Mouse (Mus musculus) CH12.LX (cell line): ENCODE data around the gene Etnppl. TPM values are rescaled to one million over a fixed set of nuclear protein-coding genes. Genes with fewer than 3 reads are reported as not detected.

Source experiments
- DNase-seq: peaks from one replicate; pipeline ENCODE4 v3.0.0-alpha.2; 2013; ENCODE audit errors: extremely low read depth
- H3K27ac ChIP-seq: 2 replicates; pipeline ENCODE4 v1.5.1; 2012; ENCODE audit warnings: low read depth, mild to moderate bottlenecking, control low read depth, moderate library complexity; ENCODE audit not compliant: insufficient read depth
- H3K27me3 ChIP-seq: replicated peaks from 2 replicates; pipeline ENCODE3; 2012; ENCODE audit warnings: inconsistent platforms
- H3K36me3 ChIP-seq, 2 experiments: replicated peaks in 1 of 2; 2 replicates each; pipeline versions ENCODE3 to v1.6.1; 2012; ENCODE audit warnings: inconsistent platforms in 1 of 2, low read length in 1 of 2, mild to moderate bottlenecking in 1 of 2, mixed read lengths in 1 of 2, moderate library complexity in 1 of 2; ENCODE audit not compliant: control insufficient read depth in 1 of 2, insufficient read depth in 1 of 2
- H3K4me1 ChIP-seq, 2 experiments: 2 replicates each; pipeline ENCODE4 v1.6.1; 2012; ENCODE audit warnings: inconsistent platforms in 1 of 2, moderate library complexity in 1 of 2; ENCODE audit not compliant: insufficient read depth in 2 of 2, control insufficient read depth in 1 of 2
- H3K4me2 ChIP-seq: 2 replicates; pipeline ENCODE4 v1.6.1; 2012; ENCODE audit warnings: low read depth, mild to moderate bottlenecking, control low read depth; ENCODE audit not compliant: poor library complexity, insufficient read depth, severe bottlenecking
- H3K4me3 ChIP-seq, 3 experiments: fragments of 150-350 bp in 1 of 3; sonication (generic) in 1 of 3; replicated peaks in 1 of 3; 2 replicates each; pipeline versions ENCODE3 to v1.5.1; 2011 to 2012; ENCODE audit warnings: low read depth in 2 of 3, low read length in 2 of 3, mild to moderate bottlenecking in 2 of 3, moderate library complexity in 2 of 3, control low read depth in 1 of 3, improper control_type of control experiment in 1 of 3, inconsistent platforms in 1 of 3, mixed read lengths in 1 of 3; ENCODE audit not compliant: poor library complexity in 1 of 3
- H3K79me2 ChIP-seq: replicated peaks from 2 replicates; pipeline ENCODE4 v1.6.1; 2012; ENCODE audit warnings: mild to moderate bottlenecking, moderate library complexity; ENCODE audit not compliant: control insufficient read depth, poor library complexity, insufficient read depth, severe bottlenecking; ENCODE audit errors: extremely low read depth
- H3K9ac ChIP-seq: 2 replicates; pipeline ENCODE4 v1.6.1; 2012; ENCODE audit warnings: low read depth, mild to moderate bottlenecking, control low read depth, moderate library complexity; ENCODE audit not compliant: insufficient read depth
- H3K9me3 ChIP-seq: replicated peaks from 2 replicates; pipeline ENCODE3; 2012; ENCODE audit warnings: low read length, inconsistent platforms, mixed read lengths
- CHD1 ChIP-seq: IDR thresholded peaks from 2 replicates; pipeline ENCODE4 v1.6.1; 2012; ENCODE audit warnings: low read depth, low read length, improper control_type of control experiment, inconsistent platforms
- E2F4 ChIP-seq: IDR thresholded peaks from 2 replicates; pipeline ENCODE4 v1.6.1; 2011; ENCODE audit warnings: low read depth, low read length, improper control_type of control experiment; ENCODE audit not compliant: insufficient replicate concordance
- ELF1 ChIP-seq: IDR thresholded peaks from 2 replicates; pipeline ENCODE4 v1.6.1; 2014; ENCODE audit warnings: low read depth, mild to moderate bottlenecking, inconsistent platforms, low read length, improper control_type of control experiment
- EP300 ChIP-seq: IDR thresholded peaks from 2 replicates; pipeline ENCODE4 v1.6.1; 2011; ENCODE audit warnings: low read length, improper control_type of control experiment
- MAZ ChIP-seq: IDR thresholded peaks from 2 replicates; pipeline ENCODE4 v1.6.1; 2012; ENCODE audit warnings: low read depth, mild to moderate bottlenecking, inconsistent platforms, low read length, improper control_type of control experiment, moderate library complexity
- MEF2A ChIP-seq: IDR thresholded peaks from 2 replicates; pipeline ENCODE4 v1.6.1; 2014; ENCODE audit warnings: low read depth, mild to moderate bottlenecking, inconsistent platforms, low read length, improper control_type of control experiment, borderline replicate concordance
- PAX5 ChIP-seq: IDR thresholded peaks from 2 replicates; pipeline ENCODE4 v1.6.1; 2012; ENCODE audit warnings: low read length, inconsistent platforms, mixed read lengths
- RCOR1 ChIP-seq: conservative IDR thresholded peaks from 2 replicates; pipeline ENCODE4 v1.6.1; 2012; ENCODE audit warnings: low read depth, mild to moderate bottlenecking, inconsistent platforms, low read length, improper control_type of control experiment
- USF1 ChIP-seq: IDR thresholded peaks from 2 replicates; pipeline ENCODE4 v1.6.1; 2014; ENCODE audit warnings: low read depth, mild to moderate bottlenecking, inconsistent platforms, low read length, improper control_type of control experiment
- ZNF384 ChIP-seq: IDR thresholded peaks from 2 replicates; pipeline ENCODE4 v1.6.1; 2012; ENCODE audit warnings: low read depth, low read length, improper control_type of control experiment, inconsistent platforms
- dilution Hi-C: fragments of 300-500 bp; cut with MboI; formaldehyde crosslinking; loops from 2 replicates; pipeline ENCODE4 v1.14.3; 2020; ENCODE audit warnings: low sequenced_read_pairs; ENCODE audit not compliant: extremely low pct_unique_long_range_greater_than_20kb, extremely low pct_ligation_motif_present
- in situ Hi-C: fragments of 300-500 bp; cut with MboI; formaldehyde crosslinking; loops from 3 replicates; pipeline ENCODE4 v1.14.3; 2019; ENCODE audit warnings: low sequenced_read_pairs, low pct_ligation_motif_present, low pct_unique_long_range_greater_than_20kb, mixed read lengths
- polyA plus RNA-seq: library from polyadenylated mRNA; unstranded; fragments of >175 nt; gene quantifications from 2 replicates; pipeline ENCODE4 v1.2.1, GENCODE M21; 2012; ENCODE audit warnings: low read depth; ENCODE audit not compliant: insufficient read length
- total RNA-seq, 2 experiments: library from RNA; depleted of rRNA; stranded (reverse); fragments of 300-350 nt in 1 of 2; fragments of >200 nt in 1 of 2; gene quantifications; 2 replicates each; pipeline ENCODE4 v1.2.3; 2012 to 2014

The Etnppl gene
- total and polyA plus RNA-seq, 3 experiments = not detected

DNA sequence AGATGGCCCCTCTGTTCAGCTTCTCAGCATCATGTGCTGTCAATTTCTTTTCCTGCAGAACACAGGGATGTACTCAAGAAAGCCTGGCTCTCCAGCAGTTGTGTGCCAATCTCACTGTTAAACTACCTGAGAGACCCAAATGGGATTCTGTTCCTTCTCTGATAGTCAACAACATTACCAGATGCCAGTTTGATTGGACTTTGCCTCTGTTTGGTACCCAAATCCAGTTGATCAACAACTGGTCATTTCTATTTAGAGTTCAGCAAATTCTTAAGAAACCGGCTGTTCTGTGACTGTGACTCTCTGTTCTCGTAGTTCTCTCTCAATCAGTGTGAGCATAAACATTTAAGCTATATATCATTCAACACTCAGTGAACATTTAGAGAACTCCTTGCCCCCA lies 64.0 kb downstream of the Etnppl start:
- Histone ChIP-seq H3K27ac (no peak overlapping the region), H3K36me3 (no peaks in the 10 kb centered on the region), H3K4me1 (peaks cover 4 to 11% of the 10 kb centered on the region in 2 experiments; a peak in 3 of 4 replicates), H3K27me3 (no peaks in the 10 kb centered on the region), H3K4me2 (no peak overlapping the region), H3K4me3 (no peak overlapping the region), H3K79me2 (no peaks in the 10 kb centered on the region), H3K9ac (no peak overlapping the region), H3K9me3 (no peaks in the 10 kb centered on the region)
- DNase-seq = no peak
- in situ Hi-C loops (loop anchor here (25.0 kb wide), 1 partner anchor 769 kb away; the partner anchor contains the start of gene Casp6), dilution Hi-C loops (no loop called here)
- no peak for TF ChIP-seq ELF1
- no peak for TF ChIP-seq USF1

GRCm38 (mm10) chr3:130682183-130682582 lies 64.9 kb downstream of the Etnppl start:
- peaks cover 4 to 11% of the 10 kb centered on the region in 2 experiments; a peak in 3 of 4 replicates for H3K4me1 ChIP-seq
- H3K9me3 ChIP-seq = no peaks in the 10 kb centered on the region
- no peak overlapping the region for H3K4me2 ChIP-seq
- H3K9ac ChIP-seq = no peak overlapping the region
- H3K4me3 ChIP-seq = no peak overlapping the region
- no peak overlapping the region for H3K27ac ChIP-seq
- in situ Hi-C loops = loop anchor here (25.0 kb wide), 1 partner anchor 770 kb away; the partner anchor contains the start of gene Casp6
- dilution Hi-C loops = no loop called here
- TF ChIP-seq MEF2A (no peak), CHD1 (no peak), RCOR1 (no peak)
- no peaks in the 10 kb centered on the region for H3K27me3 ChIP-seq
- no peaks in the 10 kb centered on the region for H3K79me2 ChIP-seq
- DNase-seq = no peak
- H3K36me3 ChIP-seq = no peaks in the 10 kb centered on the region

- TF ChIP-seq ELF1 = no peak
- no peak for TF ChIP-seq EP300
- no peak for TF ChIP-seq ZNF384
- no peak for TF ChIP-seq E2F4
- no peak for TF ChIP-seq MAZ
- no peak for TF ChIP-seq PAX5
- H3K27me3 ChIP-seq = no peaks in the 10 kb centered on the region
- no peak for DNase-seq
- no peak overlapping the region for H3K27ac ChIP-seq
- in situ Hi-C loops = loop anchor here (25.0 kb wide), 1 partner anchor 772 kb away; the partner anchor contains the start of gene Casp6
- dilution Hi-C loops = no loop called here
- H3K9ac ChIP-seq = no peak overlapping the region
- H3K9me3 ChIP-seq = no peaks in the 10 kb centered on the region
- H3K4me2 ChIP-seq = no peak overlapping the region
- H3K36me3 ChIP-seq = no peaks in the 10 kb centered on the region
- no peaks in the 10 kb centered on the region for H3K79me2 ChIP-seq
- H3K4me1 ChIP-seq = peaks cover 4 to 11% of the 10 kb centered on the region in 2 experiments; a peak in 3 of 4 replicates
- H3K4me3 ChIP-seq = no peak overlapping the region
Measured at GRCm38 (mm10) chr3:130683836-130684235, 66.6 kb downstream of the Etnppl start.
